Mouse (Mus musculus) myocyte (in vitro differentiated cells): ENCODE data around the gene Ankrd34a. TPM values are rescaled to one million over a fixed set of nuclear protein-coding genes. Genes with fewer than 3 reads are reported as not detected.
A peak's percentile ranks its signal among the peaks of the same experiment; 100 is the strongest.

Experiments
- H3K27me3 ChIP-seq: one replicate; pipeline ENCODE4 v1.6.1; 2011; ENCODE audit not compliant: control insufficient read depth, insufficient read depth, insufficient read length
- H3K36me3 ChIP-seq: one replicate; pipeline ENCODE4 v1.6.1; 2011; ENCODE audit not compliant: control insufficient read depth, insufficient read depth
- H3K4me2 ChIP-seq: one replicate; pipeline ENCODE4 v1.6.1; 2011; ENCODE audit warnings: low read depth, control low read depth
- H3K4me3 ChIP-seq: one replicate; pipeline ENCODE4 v1.5.1; 2011; ENCODE audit warnings: mild to moderate bottlenecking, control low read depth, moderate library complexity
- H3K79me2 ChIP-seq: one replicate; pipeline ENCODE4 v1.6.1; 2011; ENCODE audit not compliant: control insufficient read depth, insufficient read depth
- H3ac ChIP-seq: one replicate; pipeline ENCODE4 v1.6.1; 2011; ENCODE audit not compliant: control insufficient read depth, insufficient read length
- CEBPB ChIP-seq: IDR thresholded peaks from 2 replicates; pipeline ENCODE4 v1.6.1; 2011; ENCODE audit warnings: mild to moderate bottlenecking, moderate library complexity; ENCODE audit not compliant: poor library complexity, insufficient read depth, severe bottlenecking
- E2F4 ChIP-seq: IDR thresholded peaks from one replicate; pipeline ENCODE4 v1.6.1; 2011; ENCODE audit warnings: mild to moderate bottlenecking, control low read depth, moderate library complexity; ENCODE audit not compliant: insufficient read depth
- MAX ChIP-seq: IDR thresholded peaks from one replicate; pipeline ENCODE4 v1.6.1; 2011; ENCODE audit warnings: low read depth, mild to moderate bottlenecking, control low read depth
- MYOD1 ChIP-seq, 3 experiments: IDR thresholded peaks; one replicate each; pipeline ENCODE4 v1.6.1; 2011; ENCODE audit warnings: control low read depth in 2 of 3, low read depth in 2 of 3, mild to moderate bottlenecking in 2 of 3, moderate library complexity in 1 of 3; ENCODE audit not compliant: insufficient read length in 2 of 3, control insufficient read depth in 1 of 3
- MYOG ChIP-seq, 3 experiments: IDR thresholded peaks; one replicate each; pipeline ENCODE4 v1.6.1; 2011; ENCODE audit warnings: control low read depth in 2 of 3, low read depth in 2 of 3, mild to moderate bottlenecking in 2 of 3; ENCODE audit not compliant: insufficient read length in 2 of 3, control insufficient read depth in 1 of 3, insufficient read depth in 1 of 3
- POLR2A ChIP-seq: IDR thresholded peaks from one replicate; pipeline ENCODE4 v1.6.1; 2011; ENCODE audit warnings: low read depth, mild to moderate bottlenecking, control low read depth, moderate library complexity; ENCODE audit not compliant: insufficient read length
- POLR2AphosphoS2 ChIP-seq: IDR thresholded peaks from one replicate; pipeline ENCODE4 v1.6.1; 2011; ENCODE audit warnings: low read depth, control low read depth; ENCODE audit not compliant: insufficient read length
- REST ChIP-seq: IDR thresholded peaks from one replicate; pipeline ENCODE4 v1.6.1; 2011; ENCODE audit warnings: mild to moderate bottlenecking, control low read depth, moderate library complexity; ENCODE audit not compliant: insufficient read depth, insufficient read length
- SRF ChIP-seq: IDR thresholded peaks from one replicate; pipeline ENCODE4 v1.6.1; 2011; ENCODE audit warnings: low read depth; ENCODE audit not compliant: control insufficient read depth, insufficient read length
- TCF12 ChIP-seq: IDR thresholded peaks from one replicate; pipeline ENCODE4 v1.6.1; 2011; ENCODE audit warnings: mild to moderate bottlenecking, control low read depth; ENCODE audit not compliant: poor library complexity, insufficient read depth, severe bottlenecking
- TCF3 ChIP-seq: IDR thresholded peaks from one replicate; pipeline ENCODE4 v1.6.1; 2011; ENCODE audit warnings: low read depth, control low read depth; ENCODE audit not compliant: insufficient read length
- USF1 ChIP-seq: IDR thresholded peaks from one replicate; pipeline ENCODE4 v1.6.1; 2011; ENCODE audit warnings: low read depth, mild to moderate bottlenecking, control low read depth, moderate library complexity
- polyA plus RNA-seq: library from polyadenylated mRNA; unstranded; fragments of >200 nt; fragmentation: generic; extraction: Trizol; gene quantifications from one replicate; pipeline ENCODE4 v1.2.1, GENCODE M21; 2012; ENCODE audit warnings: missing spikeins

Ankrd34a gene
- polyA plus RNA-seq, 1 experiment, result 2.5 TPM

- no peak overlapping the region for H3K4me3 ChIP-seq
- no peaks in the 10 kb centered on the region for H3K79me2 ChIP-seq
- no peak overlapping the region for H3ac ChIP-seq
- H3K36me3 ChIP-seq, result no peaks in the 10 kb centered on the region
- peak overlapping the region; percentile 55 for H3K4me2 ChIP-seq
- no peaks in the 10 kb centered on the region for H3K27me3 ChIP-seq
- TF ChIP-seq POLR2A (no peak), TCF12 (no peak), E2F4 (no peak), MAX (no peak), MYOG (IDR thresholded peaks at IDR 0.05; ENCODE audit: control insufficient read depth in 1 of 3, insufficient read depth in 1 of 3, insufficient read length in 2 of 3, low read depth in 2 of 3) (no peak), REST (no peak), MYOD1 (IDR thresholded peaks at IDR 0.05; ENCODE audit: control insufficient read depth in 1 of 3, insufficient read length in 2 of 3, low read depth in 2 of 3) (no peak), TCF3 (no peak), CEBPB (no peak), SRF (no peak), USF1 (no peak)
Observed at GRCm38 (mm10) chr3:96551203-96551602, 45.2 kb upstream of the Ankrd34a start.

- H3K4me3 ChIP-seq, result no peak overlapping the region
- H3K27me3 ChIP-seq, result no peaks in the 10 kb centered on the region
- no peak overlapping the region for H3K4me2 ChIP-seq
- no peaks in the 10 kb centered on the region for H3K79me2 ChIP-seq
- no peak overlapping the region for H3ac ChIP-seq
- TF ChIP-seq POLR2A (no peak), MYOG (IDR thresholded peaks at IDR 0.05; ENCODE audit: control insufficient read depth in 1 of 3, insufficient read depth in 1 of 3, insufficient read length in 2 of 3, low read depth in 2 of 3) (no peak)
- H3K36me3 ChIP-seq, result no peaks in the 10 kb centered on the region
Observed at GRCm38 (mm10) chr3:96551890-96552289, 44.5 kb upstream of the Ankrd34a start.

GRCm38 (mm10) chr3:96553601-96554000, 42.8 kb upstream of the Ankrd34a start:
- no peaks in the 10 kb centered on the region for H3K79me2 ChIP-seq
- no peak overlapping the region for H3K4me2 ChIP-seq
- no peak overlapping the region for H3ac ChIP-seq
- H3K4me3 ChIP-seq, result no peak overlapping the region
- no peaks in the 10 kb centered on the region for H3K36me3 ChIP-seq
- TF ChIP-seq SRF, result no peak
- H3K27me3 ChIP-seq, result no peaks in the 10 kb centered on the region

- H3K4me3 ChIP-seq, result no peak overlapping the region
Observed at GRCm38 (mm10) chr3:96554251-96554650, 42.2 kb upstream of the Ankrd34a start.

GRCm38 (mm10) chr3:96555041-96555596, 41.3 kb upstream of the Ankrd34a start:
- no peak overlapping the region for H3K4me3 ChIP-seq
- peak overlapping the region; percentile 34 for H3K4me2 ChIP-seq
- H3ac ChIP-seq, result no peak overlapping the region
- no peaks in the 10 kb centered on the region for H3K27me3 ChIP-seq
- H3K79me2 ChIP-seq, result peaks cover 9% of the 10 kb centered on the region
- TF ChIP-seq POLR2AphosphoS2 (no peak), MYOG (IDR thresholded peaks at IDR 0.05; ENCODE audit: control insufficient read depth in 1 of 3, insufficient read depth in 1 of 3, insufficient read length in 2 of 3, low read depth in 2 of 3) (peak in 2 of 3 experiments; percentile 69 to 81), TCF12 (no peak), E2F4 (no peak), MYOD1 (IDR thresholded peaks at IDR 0.05; ENCODE audit: control insufficient read depth in 1 of 3, insufficient read length in 2 of 3, low read depth in 2 of 3) (peak; percentile 64 to 81 (median 70)), USF1 (no peak), POLR2A (no peak)
- H3K36me3 ChIP-seq, result peaks cover 4% of the 10 kb centered on the region

More at GRCm38 (mm10) chr3:96554251-96554650, 42.2 kb upstream of the Ankrd34a start:
- Histone ChIP-seq H3ac (no peak overlapping the region), H3K79me2 (peaks cover 5% of the 10 kb centered on the region), H3K27me3 (no peaks in the 10 kb centered on the region), H3K4me2 (no peak overlapping the region), H3K36me3 (no peaks in the 10 kb centered on the region)
- TF ChIP-seq MAX (no peak), SRF (no peak), E2F4 (no peak), TCF3 (no peak), POLR2A (no peak), CEBPB (no peak), POLR2AphosphoS2 (no peak), MYOD1 (IDR thresholded peaks at IDR 0.05; ENCODE audit: control insufficient read depth in 1 of 3, insufficient read length in 2 of 3, low read depth in 2 of 3) (no peak), USF1 (no peak)
